Mouse (Mus musculus) ES-E14 (cell line): ENCODE data around the gene Eps15l1.

Source experiments
- CHD2 ChIP-seq: IDR thresholded peaks from 2 replicates; pipeline ENCODE4 v1.6.1; 2014; ENCODE audit warnings: mild to moderate bottlenecking, low read depth, low read length, inconsistent platforms
- HCFC1 ChIP-seq: IDR thresholded peaks from 2 replicates; pipeline ENCODE4 v1.6.1; 2012; ENCODE audit warnings: low read length, inconsistent platforms, borderline replicate concordance; ENCODE audit not compliant: insufficient read depth

- TF ChIP-seq CHD2 (no peak), HCFC1 (no peak)
These were observed 61.1 kb downstream of the Eps15l1 start for GRCm38 (mm10) chr8:72360162-72360561.
